In genomic region chr1:184687512-184687911, GRCm38 (mm10) we compare ENCODE assay signal across 22 mouse cellular contexts. TPM values are rescaled to one million over a fixed set of nuclear protein-coding genes. Genes with fewer than 3 reads are reported as not detected.
DNase-seq lines count a peak whose midpoint lies in the region; ATAC-seq and TF ChIP-seq lines count a peak whose summit lies in the region.
"Had no signal": no experiment of that assay in that cellular context is flagged by ENCODE, and none has a peak within 500 bp of the region (broad histone marks: within the 10 kb centered on the region; RNA-seq: fewer than 3 reads in every experiment).

No protein-coding gene starts in this region.

- TF ChIP-seq CTCF in liver, postnatal 0 days (IDR thresholded peaks at IDR 0.05; ENCODE audit: low read depth): no peak
- TF ChIP-seq CTCF in lung, postnatal 0 days (IDR thresholded peaks at IDR 0.05): no peak

- no peak overlapping the region for H3K4me2 ChIP-seq in liver, postnatal 0 days (ENCODE audit: low read depth, low read length)
- no peak overlapping the region for H3K4me2 ChIP-seq in liver, embryonic 11.5 days
- peak overlapping the region; percentile 5; the same call in 1 of the 2 replicates for H3K4me2 ChIP-seq in lung, embryonic 15.5 days
- H3K4me2 ChIP-seq in lung, postnatal 0 days (replicated peaks; ENCODE audit: low read depth, low read length): no peak overlapping the region
- H3K4me2 ChIP-seq: embryonic facial prominence, embryonic 13.5 days; embryonic facial prominence, embryonic 15.5 days; forebrain, embryonic 12.5 days had no signal

- 0 out of 2 replicates have a peak, but pooled peaks have one; percentile 25 for ATAC-seq in liver, postnatal 0 days
- ATAC-seq in liver, embryonic 11.5 days (replicated peaks; ENCODE audit: low FRiP score): no peak
- ATAC-seq in lung, embryonic 15.5 days (ENCODE audit: borderline replicate concordance, extremely low read depth, low FRiP score, low TSS enrichment): peak; percentile 65; the same call in 1 of the 2 replicates
- ATAC-seq in lung, postnatal 0 days: peak; percentile 78
- ATAC-seq: forebrain, embryonic 14.5 days had no signal

- TF ChIP-seq EP300 in liver, postnatal 0 days (IDR thresholded peaks at IDR 0.05; ENCODE audit: low read depth): no peak
- TF ChIP-seq EP300 in lung, postnatal 0 days (IDR thresholded peaks at IDR 0.05): no peak

- WGBS in liver, postnatal 0 days (ENCODE audit: insufficient replicate concordance): 48% methylated on average over 4 of the region's 4 CpGs
- 46% methylated on average over 4 of the region's 4 CpGs for WGBS in liver, embryonic 11.5 days
- 14% methylated on average over 4 of the region's 4 CpGs for WGBS in lung, embryonic 15.5 days
- WGBS in lung, postnatal 0 days: 18% methylated on average over 4 of the region's 4 CpGs

- no peaks in the 10 kb centered on the region for H3K36me3 ChIP-seq in liver, postnatal 0 days (replicated peaks; ENCODE audit: insufficient read depth, low read length)
- H3K36me3 ChIP-seq in liver, embryonic 11.5 days (ENCODE audit: control insufficient read depth, insufficient read depth, low read length): no peaks in the 10 kb centered on the region
- no peaks in the 10 kb centered on the region for H3K36me3 ChIP-seq in lung, embryonic 15.5 days
- no peaks in the 10 kb centered on the region for H3K36me3 ChIP-seq in lung, postnatal 0 days (ENCODE audit: insufficient read depth, low read length)
- H3K36me3 ChIP-seq: embryonic facial prominence, embryonic 13.5 days; embryonic facial prominence, embryonic 15.5 days; forebrain, embryonic 10.5 days; forebrain, embryonic 12.5 days had no signal

- no peaks in the 10 kb centered on the region for H3K9me3 ChIP-seq in liver, postnatal 0 days (ENCODE audit: low read length)
- H3K9me3 ChIP-seq in liver, embryonic 11.5 days (ENCODE audit: control insufficient read depth, low read length): no peaks in the 10 kb centered on the region
- no peaks in the 10 kb centered on the region for H3K9me3 ChIP-seq in lung, embryonic 15.5 days
- no peaks in the 10 kb centered on the region for H3K9me3 ChIP-seq in lung, postnatal 0 days (ENCODE audit: low read length)
- H3K9me3 ChIP-seq: embryonic facial prominence, embryonic 13.5 days; embryonic facial prominence, embryonic 15.5 days; forebrain, embryonic 10.5 days; forebrain, embryonic 12.5 days had no signal

- H3K9ac ChIP-seq in liver, postnatal 0 days (replicated peaks): no peak overlapping the region
- H3K9ac ChIP-seq in liver, embryonic 11.5 days (ENCODE audit: low read depth, low read length): no peak overlapping the region
- H3K9ac ChIP-seq in lung, embryonic 15.5 days: no peak overlapping the region
- no peak overlapping the region for H3K9ac ChIP-seq in lung, postnatal 0 days (replicated peaks; ENCODE audit: low read depth)
- H3K9ac ChIP-seq: embryonic facial prominence, embryonic 13.5 days; embryonic facial prominence, embryonic 15.5 days; forebrain, embryonic 12.5 days had no signal

- H3K4me3 ChIP-seq in liver, postnatal 0 days (ENCODE audit: low read depth, low read length): no peak overlapping the region
- no peak overlapping the region for H3K4me3 ChIP-seq in liver, embryonic 11.5 days (ENCODE audit: low read depth, low read length)
- no peak overlapping the region for H3K4me3 ChIP-seq in lung, embryonic 15.5 days
- no peak overlapping the region for H3K4me3 ChIP-seq in lung, postnatal 0 days (ENCODE audit: low read depth, low read length)
- H3K4me3 ChIP-seq: embryonic facial prominence, embryonic 13.5 days; embryonic facial prominence, embryonic 15.5 days; erythroblast, embryonic 14.5 days; forebrain, embryonic 10.5 days; forebrain, embryonic 12.5 days had no signal

- no peak for DNase-seq in liver, postnatal 0 days
- no peak for DNase-seq in liver, embryonic 11.5 days (ENCODE audit: low spot score)
- DNase-seq in lung, adult 18-20 months: no peak
- peak; percentile 73 for DNase-seq in lung, postnatal 0 days (ENCODE audit: low spot score)
- DNase-seq in lung, postnatal 25 days (ENCODE audit: low spot score): no peak
- DNase-seq: adrenal gland, adult 2 months; adrenal gland, postnatal 10 days; adrenal gland, postnatal 25 days; cerebellum, adult 11 months; cerebellum, adult 18-20 months; cerebellum, adult 8-10 months; cerebellum, adult 9-11 months; cerebellum, postnatal 14 days; cerebellum, postnatal 36 days; embryo, embryonic 11 days had no signal

- H3K27me3 ChIP-seq in liver, postnatal 0 days (ENCODE audit: insufficient read depth, low read length): peaks cover 15% of the 10 kb centered on the region; the same call in 1 of the 2 replicates
- H3K27me3 ChIP-seq in liver, embryonic 11.5 days (replicated peaks; ENCODE audit: control insufficient read depth, insufficient read depth, low read length): no peaks in the 10 kb centered on the region
- peaks cover 28% of the 10 kb centered on the region for H3K27me3 ChIP-seq in lung, embryonic 15.5 days
- H3K27me3 ChIP-seq in lung, postnatal 0 days (replicated peaks; ENCODE audit: insufficient read depth, low read length): no peaks in the 10 kb centered on the region
- H3K27me3 ChIP-seq: embryonic facial prominence, embryonic 13.5 days; embryonic facial prominence, embryonic 15.5 days; forebrain, embryonic 12.5 days had no signal

- H3K27ac ChIP-seq in liver, postnatal 0 days (ENCODE audit: low read depth): no peak overlapping the region
- H3K27ac ChIP-seq in liver, embryonic 11.5 days (ENCODE audit: low read depth, low read length): no peak overlapping the region
- no peak overlapping the region for H3K27ac ChIP-seq in lung, embryonic 15.5 days
- no peak overlapping the region for H3K27ac ChIP-seq in lung, postnatal 0 days (ENCODE audit: low read length)
- H3K27ac ChIP-seq: embryonic facial prominence, embryonic 13.5 days; embryonic facial prominence, embryonic 15.5 days; forebrain, embryonic 10.5 days; forebrain, embryonic 12.5 days had no signal

- H3K4me1 ChIP-seq in liver, postnatal 0 days (ENCODE audit: insufficient read depth): no peaks in the 10 kb centered on the region
- no peaks in the 10 kb centered on the region for H3K4me1 ChIP-seq in liver, embryonic 11.5 days (replicated peaks; ENCODE audit: control insufficient read depth, insufficient read depth, low read length)
- H3K4me1 ChIP-seq in lung, embryonic 15.5 days: peaks cover 4% of the 10 kb centered on the region; the same call in 1 of the 2 replicates
- H3K4me1 ChIP-seq in lung, postnatal 0 days (ENCODE audit: insufficient read depth, low read depth, low read length): no peaks in the 10 kb centered on the region; the same call in 1 of the 2 replicates
- H3K4me1 ChIP-seq: embryonic facial prominence, embryonic 13.5 days; embryonic facial prominence, embryonic 15.5 days; forebrain, embryonic 10.5 days; forebrain, embryonic 12.5 days had no signal

RNA-seq across cellular contexts. Expression of gene Hlx, which starts 44.9 kb away (rescaled TPM):
- polyA plus RNA-seq in liver, postnatal 0 days (2015; fragmentation: Nextera tagmentation; extraction: Ambion mirVana): 8.3 and 9.7 TPM in 2 replicates
- 42.3 and 46.9 TPM in 2 replicates for polyA plus RNA-seq in liver, embryonic 11.5 days (2014; fragmentation: Nextera tagmentation; extraction: Ambion mirVana)
- polyA plus RNA-seq in lung, embryonic 15.5 days (2015; fragmentation: Nextera tagmentation; extraction: Ambion mirVana): 32.5 and 34.1 TPM in 2 replicates
- 34.2 and 63.1 TPM in 2 replicates for polyA plus RNA-seq in lung, postnatal 0 days (2015; fragmentation: Nextera tagmentation; extraction: Ambion mirVana)
